Mouse (Mus musculus) midbrain, embryonic 11.5 days (tissue): ENCODE data around the gene Blzf1. TPM values are rescaled to one million over a fixed set of nuclear protein-coding genes. Genes with fewer than 3 reads are reported as not detected.

Experiments
- ATAC-seq: fragments of 200-750 bp; cut with Nextera tagmentation; 2 replicates; pipeline ENCODE4 v1.8.0; 2017; ENCODE audit warnings: moderate TSS enrichment, moderate library complexity; ENCODE audit not compliant: low FRiP score
- DNase-seq: peaks from one replicate; pipeline ENCODE4 v3.0.0; 2015; ENCODE audit warnings: low spot score; ENCODE audit errors: missing footprints
- H3K27ac ChIP-seq: fragments of 300-500 bp; sonication (generic); 2 replicates; pipeline ENCODE4 v1.5.1; 2014; ENCODE audit warnings: low read depth, low read length
- H3K27me3 ChIP-seq: fragments of 300-500 bp; sonication (generic); 2 replicates; pipeline ENCODE4 v1.6.1; 2014; ENCODE audit warnings: mild to moderate bottlenecking, low read length, moderate library complexity, mixed read lengths; ENCODE audit not compliant: control insufficient read depth, insufficient read depth
- H3K36me3 ChIP-seq: fragments of 300-500 bp; sonication (generic); 2 replicates; pipeline ENCODE4 v1.6.1; 2014; ENCODE audit warnings: mild to moderate bottlenecking, low read length, moderate library complexity, mixed read lengths; ENCODE audit not compliant: control insufficient read depth, insufficient read depth
- H3K4me1 ChIP-seq: fragments of 300-500 bp; sonication (generic); 2 replicates; pipeline ENCODE4 v1.6.1; 2014; ENCODE audit warnings: low read length; ENCODE audit not compliant: control insufficient read depth, insufficient read depth
- H3K4me2 ChIP-seq: fragments of 300-500 bp; sonication (generic); 2 replicates; pipeline ENCODE4 v1.6.1; 2014; ENCODE audit warnings: mild to moderate bottlenecking, moderate library complexity
- H3K4me3 ChIP-seq: fragments of 300-500 bp; sonication (generic); 2 replicates; pipeline ENCODE4 v1.5.1; 2014; ENCODE audit warnings: low read depth, low read length
- H3K9ac ChIP-seq: fragments of 300-500 bp; sonication (generic); 2 replicates; pipeline ENCODE4 v1.6.1; 2014; ENCODE audit warnings: low read length
- H3K9me3 ChIP-seq: fragments of 300-500 bp; sonication (generic); 2 replicates; pipeline ENCODE4 v1.6.1; 2016; ENCODE audit warnings: low read length; ENCODE audit not compliant: control insufficient read depth
- WGBS: fragments of 180-500 bp; shearing (Covaris S2); extraction: QIAGEN DNeasy Blood & Tissue Kit; methylation state at CpG from one replicate; pipeline ENCODE4 v1.1.7; 2014; 5-methylcytosine and 5-hydroxymethylcytosine counted together
- polyA plus RNA-seq: library from polyadenylated mRNA; unstranded; fragments of >200 nt; fragmentation: Nextera tagmentation; extraction: Ambion mirVana; gene quantifications from 2 replicates; pipeline ENCODE4 v1.2.1, GENCODE M21; 2014

Blzf1 gene
- polyA plus RNA-seq, 1 experiment from 2014 or later: 26.8 TPM

DNA sequence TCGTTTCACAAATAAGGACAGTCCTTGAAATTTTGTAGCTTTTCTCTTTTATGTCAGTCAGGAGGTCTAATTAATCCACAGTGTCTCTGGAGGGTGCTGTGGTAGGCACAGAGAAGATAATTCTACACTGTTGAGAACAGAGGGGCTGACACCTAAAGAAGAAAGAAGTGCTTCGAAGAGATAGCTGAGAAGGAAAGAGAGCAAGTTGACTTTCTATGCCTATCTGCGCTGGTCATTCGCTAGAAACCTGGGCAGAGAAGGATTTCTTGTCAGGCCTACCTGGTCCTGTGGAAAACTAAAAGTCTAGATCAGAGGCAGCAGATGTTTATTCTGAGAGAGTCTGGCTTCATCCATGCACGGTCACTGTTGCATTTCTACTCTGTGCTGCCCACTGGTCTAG lies 6.8 kb upstream of the Blzf1 start:
- H3K36me3 ChIP-seq: no peaks in the 10 kb centered on the region
- no peak overlapping the region for H3K9ac ChIP-seq
- H3K27ac ChIP-seq: no peak overlapping the region
- no peaks in the 10 kb centered on the region for H3K4me1 ChIP-seq
- H3K4me3 ChIP-seq: no peak overlapping the region
- no peaks in the 10 kb centered on the region for H3K27me3 ChIP-seq
- H3K9me3 ChIP-seq: no peaks in the 10 kb centered on the region
- WGBS: 91% methylated on average over 5 of the region's 5 CpGs
- ATAC-seq (no peak), DNase-seq (no peak)
- H3K4me2 ChIP-seq: no peak overlapping the region

DNA sequence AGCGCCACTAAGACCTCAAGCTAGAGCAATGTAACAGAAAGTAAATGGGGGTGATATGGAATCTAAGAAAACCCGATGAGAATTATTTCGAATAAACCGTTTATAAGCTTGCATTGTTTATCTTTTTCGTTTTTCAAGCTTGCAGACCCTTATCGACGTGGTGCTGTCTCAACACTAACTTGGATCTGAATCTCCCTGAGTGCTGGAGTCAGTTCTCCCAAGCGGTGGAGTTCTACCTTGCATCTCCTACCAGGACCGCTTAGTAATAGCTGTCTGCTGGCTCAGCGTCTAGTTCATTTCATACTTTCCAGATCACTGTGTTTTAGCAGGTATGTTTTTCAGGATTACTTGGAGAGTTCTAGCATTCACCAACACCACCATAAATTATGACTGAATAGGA lies 633 bp upstream of the Blzf1 start:
- Histone ChIP-seq H3K4me3 (peak overlapping the region; percentile 83), H3K27ac (no peak overlapping the region), H3K36me3 (no peaks in the 10 kb centered on the region), H3K27me3 (no peaks in the 10 kb centered on the region), H3K4me1 (peaks cover 6% of the 10 kb centered on the region), H3K4me2 (peak overlapping the region; percentile 87), H3K9ac (peak overlapping the region; percentile 71), H3K9me3 (no peaks in the 10 kb centered on the region)
- ATAC-seq (peak; percentile 25; the same call in 1 of the 2 replicates), DNase-seq (no peak)
- 14% methylated on average over 10 of the region's 10 CpGs for WGBS

DNA sequence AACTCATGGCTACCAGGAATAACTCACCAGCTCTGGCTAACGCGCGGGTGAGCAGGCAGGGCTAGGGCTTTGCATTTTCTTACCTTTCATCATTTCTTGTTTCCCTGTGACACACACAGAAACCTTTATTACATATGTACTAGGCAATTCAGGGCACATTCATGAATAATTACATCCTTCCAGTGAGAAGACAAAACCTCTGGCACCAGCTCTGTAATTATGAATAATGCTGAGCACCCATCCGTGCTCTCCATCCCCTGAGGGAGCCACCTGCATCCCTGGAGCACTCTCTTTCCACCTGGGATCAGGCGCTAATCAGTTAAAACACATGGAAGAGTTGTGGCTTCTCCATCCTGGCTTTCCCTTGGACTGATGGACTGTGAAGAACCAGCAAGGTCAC lies 3.5 kb downstream of the Blzf1 start, which contains the start of gene Nme7:
Nme7 (plus strand) TSS at position 301 of the 400 bp plus-strand sequence.
- Histone ChIP-seq H3K4me1 (peaks cover 6% of the 10 kb centered on the region), H3K27me3 (no peaks in the 10 kb centered on the region), H3K4me3 (no peak within 1 kb of the TSS), H3K27ac (no peak within 1 kb of the TSS), H3K9ac (no peak within 1 kb of the TSS), H3K4me2 (no peak within 1 kb of the TSS), H3K36me3 (peaks cover 12% of the 10 kb centered on the region; the same call in 1 of the 2 replicates), H3K9me3 (no peaks in the 10 kb centered on the region)
- DNase-seq (no peak), ATAC-seq (no peak)
- WGBS: 95% methylated on average over 5 of the region's 5 CpGs

DNA sequence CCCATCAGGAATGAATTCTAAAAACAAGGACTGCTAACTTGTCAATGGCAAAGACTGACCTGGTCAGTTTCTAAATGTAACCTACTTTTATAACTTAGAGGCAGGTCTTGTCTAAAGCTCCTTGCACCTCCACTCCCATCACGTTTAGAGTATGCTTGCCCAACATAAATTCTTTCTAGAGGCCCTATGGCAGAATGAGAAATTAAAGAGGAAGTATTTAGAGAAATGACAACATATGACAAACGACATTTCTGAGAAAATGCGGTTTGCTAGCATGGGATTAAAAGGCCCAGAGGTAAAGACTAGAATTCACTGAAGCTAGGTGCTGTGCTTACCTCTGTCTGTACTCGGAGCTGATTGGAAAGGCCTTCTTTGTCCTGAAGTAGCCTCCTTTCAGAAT lies 5.3 kb downstream of the Blzf1 start:
- Histone ChIP-seq H3K27me3 (no peaks in the 10 kb centered on the region), H3K27ac (no peak overlapping the region), H3K4me2 (no peak overlapping the region), H3K9ac (no peak overlapping the region), H3K9me3 (no peaks in the 10 kb centered on the region), H3K36me3 (peaks cover 16% of the 10 kb centered on the region; the same call in 1 of the 2 replicates), H3K4me1 (no peaks in the 10 kb centered on the region), H3K4me3 (no peak overlapping the region)
- no peak for DNase-seq
- WGBS: 93% methylated on average over 4 of the region's 4 CpGs
- ATAC-seq: no peak

DNA sequence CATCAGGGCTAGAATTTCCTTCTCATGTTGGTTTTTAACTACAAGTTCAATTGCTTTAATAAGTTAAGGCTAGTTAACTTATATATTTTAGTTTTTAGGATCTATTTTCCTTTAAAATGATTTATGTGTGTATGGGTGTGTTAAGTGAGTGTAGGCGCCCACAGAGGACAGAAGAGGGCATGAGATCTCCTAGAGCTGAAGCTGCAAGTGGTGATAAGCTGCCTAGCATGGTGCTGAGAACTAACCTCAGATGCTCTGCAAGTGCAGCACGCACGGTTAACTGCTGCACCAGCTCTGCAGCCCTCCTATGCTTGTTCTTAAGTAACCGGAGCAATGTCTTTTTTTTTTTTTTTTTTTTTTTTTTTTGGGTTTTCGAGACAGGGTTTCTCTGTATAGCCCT lies 10.8 kb downstream of the Blzf1 start:
- H3K36me3 ChIP-seq: peaks cover 13% of the 10 kb centered on the region
- WGBS: 94% methylated on average over 4 of the region's 5 CpGs

DNA sequence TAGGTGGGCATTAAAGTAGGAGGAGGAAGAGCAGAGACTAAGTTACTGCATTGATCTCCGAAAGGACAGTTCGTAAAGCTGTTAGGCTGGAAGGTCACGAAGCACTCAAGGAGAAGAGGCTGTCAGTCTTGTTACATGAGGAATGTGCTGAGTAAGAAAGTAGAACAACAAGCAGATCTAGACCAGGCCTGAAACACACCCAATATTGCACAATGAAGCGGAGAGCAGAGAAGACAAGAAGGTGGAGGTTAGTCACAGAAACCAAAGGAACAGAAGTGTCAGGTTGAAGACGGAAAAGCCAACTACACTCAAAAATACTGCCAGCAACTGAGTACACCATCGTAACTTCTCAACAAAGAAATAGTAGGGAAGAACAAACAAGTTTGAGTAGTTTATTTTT lies 13.2 kb downstream of the Blzf1 start:
- Histone ChIP-seq H3K27ac (no peak overlapping the region), H3K9ac (no peak overlapping the region), H3K36me3 (peaks cover 8% of the 10 kb centered on the region), H3K4me1 (no peaks in the 10 kb centered on the region), H3K9me3 (no peaks in the 10 kb centered on the region), H3K27me3 (no peaks in the 10 kb centered on the region), H3K4me3 (no peak overlapping the region), H3K4me2 (no peak overlapping the region)
- 96% methylated on average over 6 of the region's 6 CpGs for WGBS
- no peak for ATAC-seq
- no peak for DNase-seq

More for the DNA sequence above, 10.8 kb downstream of the Blzf1 start:
- DNase-seq (no peak), ATAC-seq (no peak)
- no peaks in the 10 kb centered on the region for H3K27me3 ChIP-seq
- no peak overlapping the region for H3K4me3 ChIP-seq
- H3K27ac ChIP-seq: no peak overlapping the region
- no peak overlapping the region for H3K9ac ChIP-seq
- no peaks in the 10 kb centered on the region for H3K9me3 ChIP-seq
- no peaks in the 10 kb centered on the region for H3K4me1 ChIP-seq
- H3K4me2 ChIP-seq: no peak overlapping the region

DNA sequence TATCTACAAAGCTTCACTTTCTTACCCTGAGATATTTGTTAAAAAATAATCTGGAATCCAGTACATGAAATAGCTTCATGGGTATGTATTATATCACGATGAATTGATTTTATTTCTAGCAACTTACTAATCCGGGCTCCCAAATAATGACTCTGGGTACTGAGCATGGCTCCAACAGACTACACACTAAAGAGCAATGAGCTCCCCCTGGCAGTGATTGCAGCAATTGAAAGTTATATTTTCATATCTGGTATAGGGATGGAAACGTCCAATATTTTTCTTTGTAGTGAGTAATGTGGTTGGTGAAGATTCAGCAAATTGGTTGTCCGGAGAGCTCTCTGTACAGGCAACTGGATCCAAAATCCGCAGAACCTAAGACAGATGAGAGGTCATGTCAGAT lies 15.2 kb downstream of the Blzf1 start:
- H3K9ac ChIP-seq: no peak overlapping the region
- DNase-seq (no peak), ATAC-seq (no peak)
- H3K36me3 ChIP-seq: peaks cover 5% of the 10 kb centered on the region
- H3K27ac ChIP-seq: no peak overlapping the region
- no peaks in the 10 kb centered on the region for H3K27me3 ChIP-seq
- H3K4me3 ChIP-seq: no peak overlapping the region
- no peaks in the 10 kb centered on the region for H3K9me3 ChIP-seq
- 0 out of 2 replicates have a peak, but pooled peaks cover 2% of the 10 kb centered on the region for H3K4me1 ChIP-seq
- H3K4me2 ChIP-seq: no peak overlapping the region
- 91% methylated on average over 5 of the region's 5 CpGs for WGBS

DNA sequence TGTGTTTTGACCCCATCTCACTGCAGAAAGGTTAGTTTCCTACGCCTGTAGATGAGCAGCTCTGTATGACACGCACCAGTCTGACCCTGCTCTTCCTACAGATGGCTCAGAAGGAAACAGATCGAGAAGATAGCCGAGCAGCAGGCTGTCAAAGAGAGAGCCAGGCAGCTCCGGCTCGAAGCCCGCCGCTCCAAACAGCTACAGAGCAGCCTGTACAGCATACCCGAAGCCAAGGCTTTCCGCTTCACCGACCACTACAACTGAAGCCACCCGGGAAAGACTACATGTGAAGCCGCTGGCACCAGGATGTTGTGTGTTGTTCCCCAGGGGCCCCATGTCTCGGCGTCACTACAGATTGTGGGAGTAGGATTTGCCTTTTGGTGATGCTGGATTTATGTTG lies 19.9 kb downstream of the Blzf1 start:
- Histone ChIP-seq H3K36me3 (peaks cover 2% of the 10 kb centered on the region; the same call in 1 of the 2 replicates), H3K9ac (no peak overlapping the region), H3K4me2 (no peak overlapping the region), H3K27ac (no peak overlapping the region), H3K27me3 (no peaks in the 10 kb centered on the region), H3K4me3 (no peak overlapping the region), H3K4me1 (0 out of 2 replicates have a peak, but pooled peaks cover 2% of the 10 kb centered on the region), H3K9me3 (no peaks in the 10 kb centered on the region)
- ATAC-seq (no peak), DNase-seq (no peak)
- 60% methylated on average over 15 of the region's 15 CpGs for WGBS

DNA sequence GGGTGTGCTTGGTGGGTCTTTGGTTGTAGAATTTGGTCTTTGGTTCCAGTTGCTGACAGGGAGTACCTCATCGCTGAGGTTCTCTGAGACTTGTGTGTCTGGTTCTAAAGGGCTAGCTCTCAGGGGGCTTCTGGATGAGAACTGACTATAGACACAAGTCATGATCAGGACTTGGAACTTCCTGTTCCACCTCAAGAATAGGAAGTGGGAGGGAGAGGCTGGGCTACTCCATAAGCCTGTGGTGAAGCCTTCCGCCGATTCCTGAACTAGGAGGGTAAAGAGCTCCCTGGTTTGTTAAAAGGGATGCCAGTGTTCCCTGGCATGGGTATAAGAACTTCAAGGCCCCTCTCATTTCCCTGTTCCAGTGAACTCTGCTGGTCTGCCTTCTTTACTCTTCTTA lies 23.3 kb downstream of the Blzf1 start:
- Histone ChIP-seq H3K4me1 (0 out of 2 replicates have a peak, but pooled peaks cover 2% of the 10 kb centered on the region), H3K4me3 (no peak overlapping the region), H3K4me2 (no peak overlapping the region), H3K27me3 (no peaks in the 10 kb centered on the region), H3K27ac (no peak overlapping the region), H3K9ac (no peak overlapping the region), H3K36me3 (no peaks in the 10 kb centered on the region), H3K9me3 (no peaks in the 10 kb centered on the region)
- ATAC-seq (no peak), DNase-seq (no peak)
- 98% methylated on average over 3 of the region's 3 CpGs for WGBS
